Mouse (Mus musculus) MEL (cell line): ENCODE measurements around the gene Flot2. TPM values are rescaled to one million over a fixed set of nuclear protein-coding genes. Genes with fewer than 3 reads are reported as not detected.
A peak's percentile ranks its signal among the peaks of the same experiment; 100 is the strongest.

ENCODE experiments used
- DNase-seq: peaks from one replicate; pipeline ENCODE4 v3.0.0; 2011; ENCODE audit warnings: low read depth, low spot score
- H3K27ac ChIP-seq: 2 replicates; pipeline ENCODE4 v1.5.1; 2012; ENCODE audit warnings: low read depth, mild to moderate bottlenecking, control low read depth, low read length, moderate library complexity; ENCODE audit not compliant: control insufficient read depth
- H3K27me3 ChIP-seq, 2 experiments: fragments of 150-350 bp in 1 of 2; sonication (generic) in 1 of 2; 2 replicates each; pipeline ENCODE4 v1.6.1; 2012; ENCODE audit warnings: low read length in 2 of 2, mild to moderate bottlenecking in 2 of 2, improper control_type of control experiment in 1 of 2, moderate library complexity in 1 of 2; ENCODE audit not compliant: insufficient read depth in 2 of 2, control insufficient read depth in 1 of 2
- H3K36me3 ChIP-seq, 2 experiments: 2 replicates each; pipeline ENCODE4 v1.6.1; 2012 to 2014; ENCODE audit warnings: low read length in 2 of 2, improper control_type of control experiment in 1 of 2, inconsistent platforms in 1 of 2, mild to moderate bottlenecking in 1 of 2; ENCODE audit not compliant: insufficient read depth in 2 of 2, control insufficient read depth in 1 of 2
- H3K4me1 ChIP-seq, 2 experiments: fragments of 150-350 bp in 1 of 2; sonication (generic) in 1 of 2; 2 replicates each; pipeline ENCODE4 v1.6.1; 2012; ENCODE audit warnings: low read length in 2 of 2, improper control_type of control experiment in 1 of 2, mild to moderate bottlenecking in 1 of 2; ENCODE audit not compliant: insufficient read depth in 2 of 2, control insufficient read depth in 1 of 2
- H3K4me3 ChIP-seq, 2 experiments: fragments of 150-350 bp in 1 of 2; sonication (generic) in 1 of 2; 2 replicates each; pipeline ENCODE4 v1.5.1; 2012; ENCODE audit warnings: low read depth in 2 of 2, low read length in 2 of 2, mild to moderate bottlenecking in 2 of 2, moderate library complexity in 2 of 2, control low read depth in 1 of 2, improper control_type of control experiment in 1 of 2; ENCODE audit not compliant: control insufficient read depth in 1 of 2, insufficient read depth in 1 of 2
- H3K79me2 ChIP-seq: 2 replicates; pipeline ENCODE4 v1.6.1; 2012; ENCODE audit warnings: mild to moderate bottlenecking, low read length, moderate library complexity; ENCODE audit not compliant: control insufficient read depth, poor library complexity, insufficient read depth
- H3K9ac ChIP-seq: 2 replicates; pipeline ENCODE4 v1.6.1; 2012; ENCODE audit warnings: low read depth, mild to moderate bottlenecking, control low read depth, low read length, moderate library complexity; ENCODE audit not compliant: control insufficient read depth, poor library complexity, severe bottlenecking
- H3K9me3 ChIP-seq: fragments of 150-350 bp; sonication (generic); replicated peaks from 2 replicates; pipeline ENCODE4 v1.6.1; 2012; ENCODE audit warnings: mild to moderate bottlenecking, low read length, improper control_type of control experiment, moderate library complexity; ENCODE audit not compliant: insufficient read depth
- BHLHE40 ChIP-seq: IDR thresholded peaks from 2 replicates; pipeline ENCODE4 v1.6.1; 2012; ENCODE audit warnings: low read depth, mild to moderate bottlenecking, inconsistent platforms, low read length, improper control_type of control experiment, borderline replicate concordance
- CHD1 ChIP-seq: IDR thresholded peaks from 2 replicates; pipeline ENCODE4 v1.6.1; 2012; ENCODE audit warnings: low read depth, mild to moderate bottlenecking, inconsistent platforms, low read length, improper control_type of control experiment
- CHD2 ChIP-seq: IDR thresholded peaks from 2 replicates; pipeline ENCODE4 v1.6.1; 2011; ENCODE audit warnings: low read length, improper control_type of control experiment
- CTCF ChIP-seq, 3 experiments: IDR thresholded peaks in 2 of 3; conservative IDR thresholded peaks in 1 of 3; 2 replicates each; pipeline ENCODE4 v1.5.1; 2011 to 2012; ENCODE audit warnings: low read length in 3 of 3, low read depth in 2 of 3, mild to moderate bottlenecking in 2 of 3, improper control_type of control experiment in 1 of 3, inconsistent platforms in 1 of 3, mixed read lengths in 1 of 3, moderate library complexity in 1 of 3; ENCODE audit not compliant: control insufficient read depth in 1 of 3, insufficient read depth in 1 of 3, poor library complexity in 1 of 3, severe bottlenecking in 1 of 3
- E2F4 ChIP-seq: IDR thresholded peaks from 2 replicates; pipeline ENCODE4 v1.6.1; 2011; ENCODE audit warnings: low read depth, low read length, improper control_type of control experiment, borderline replicate concordance
- ELF1 ChIP-seq: IDR thresholded peaks from 2 replicates; pipeline ENCODE4 v1.6.1; 2014; ENCODE audit warnings: low read depth, mild to moderate bottlenecking, inconsistent platforms, low read length, improper control_type of control experiment, moderate library complexity
- EP300 ChIP-seq, 2 experiments: IDR thresholded peaks; 2 replicates each; pipeline ENCODE4 v1.6.1; 2011; ENCODE audit warnings: improper control_type of control experiment in 2 of 2, low read length in 2 of 2, low read depth in 1 of 2, mild to moderate bottlenecking in 1 of 2
- ETS1 ChIP-seq: IDR thresholded peaks from 2 replicates; pipeline ENCODE4 v1.6.1; 2012; ENCODE audit warnings: low read depth, mild to moderate bottlenecking, inconsistent platforms, low read length, improper control_type of control experiment, moderate library complexity
- GABPA ChIP-seq: IDR thresholded peaks from 2 replicates; pipeline ENCODE4 v1.6.1; 2012; ENCODE audit warnings: low read depth, mild to moderate bottlenecking, inconsistent platforms, low read length, improper control_type of control experiment, moderate library complexity
- GATA1 ChIP-seq: IDR thresholded peaks from 2 replicates; pipeline ENCODE4 v1.6.1; 2011; ENCODE audit warnings: low read depth, low read length, improper control_type of control experiment
- HCFC1 ChIP-seq: IDR thresholded peaks from 2 replicates; pipeline ENCODE4 v1.6.1; 2012; ENCODE audit warnings: low read depth, mild to moderate bottlenecking, inconsistent platforms, low read length, improper control_type of control experiment, moderate library complexity
- JUND ChIP-seq: IDR thresholded peaks from 2 replicates; pipeline ENCODE4 v1.6.1; 2011; ENCODE audit warnings: low read depth, mild to moderate bottlenecking, improper control_type of control experiment, low read length
- KAT2A ChIP-seq: conservative IDR thresholded peaks from 2 replicates; pipeline ENCODE4 v1.6.1; 2012; ENCODE audit warnings: low read depth, low read length, improper control_type of control experiment, inconsistent platforms
- MAFK ChIP-seq: IDR thresholded peaks from 2 replicates; pipeline ENCODE4 v1.6.1; 2011; ENCODE audit warnings: low read depth, mild to moderate bottlenecking, low read length, improper control_type of control experiment, borderline replicate concordance
- MAX ChIP-seq: IDR thresholded peaks from 2 replicates; pipeline ENCODE4 v1.6.1; 2011; ENCODE audit warnings: low read length, improper control_type of control experiment
- MAZ ChIP-seq: IDR thresholded peaks from 2 replicates; pipeline ENCODE4 v1.6.1; 2012; ENCODE audit warnings: low read depth, mild to moderate bottlenecking, inconsistent platforms, low read length, improper control_type of control experiment
- MEF2A ChIP-seq: IDR thresholded peaks from 2 replicates; pipeline ENCODE4 v1.6.1; 2014; ENCODE audit warnings: low read depth, mild to moderate bottlenecking, inconsistent platforms, low read length, improper control_type of control experiment; ENCODE audit not compliant: poor library complexity, insufficient replicate concordance, severe bottlenecking; ENCODE audit errors: extremely low read depth
- MXI1 ChIP-seq: IDR thresholded peaks from 2 replicates; pipeline ENCODE4 v1.6.1; 2011; ENCODE audit warnings: mild to moderate bottlenecking, low read depth, low read length, improper control_type of control experiment
- MYB ChIP-seq: IDR thresholded peaks from 2 replicates; pipeline ENCODE4 v1.6.1; 2011; ENCODE audit warnings: mild to moderate bottlenecking, low read depth, low read length, improper control_type of control experiment
- MYC ChIP-seq: IDR thresholded peaks from 2 replicates; pipeline ENCODE4 v1.6.1; 2011; ENCODE audit warnings: low read depth, mild to moderate bottlenecking, low read length, improper control_type of control experiment, moderate library complexity
- NELFE ChIP-seq: IDR thresholded peaks from 2 replicates; pipeline ENCODE4 v1.6.1; 2011; ENCODE audit warnings: low read depth, low read length, improper control_type of control experiment
- NRF1 ChIP-seq: IDR thresholded peaks from 2 replicates; pipeline ENCODE4 v1.6.1; 2014; ENCODE audit warnings: low read depth, mild to moderate bottlenecking, inconsistent platforms, low read length, improper control_type of control experiment, moderate library complexity; ENCODE audit not compliant: poor library complexity, insufficient read depth, severe bottlenecking
- POLR2AphosphoS2 ChIP-seq: IDR thresholded peaks from 2 replicates; pipeline ENCODE4 v1.6.1; 2011; ENCODE audit warnings: low read length, improper control_type of control experiment
- POLR2AphosphoS5 ChIP-seq: IDR thresholded peaks from 2 replicates; pipeline ENCODE4 v1.6.1; 2012; ENCODE audit warnings: low read depth, borderline replicate concordance, mild to moderate bottlenecking, inconsistent platforms, low read length, moderate library complexity, mixed read lengths
- RAD21 ChIP-seq: IDR thresholded peaks from 2 replicates; pipeline ENCODE4 v1.6.1; 2011; ENCODE audit warnings: mild to moderate bottlenecking, low read depth, low read length, improper control_type of control experiment
- RCOR1 ChIP-seq: IDR thresholded peaks from 2 replicates; pipeline ENCODE4 v1.6.1; 2012; ENCODE audit warnings: low read depth, mild to moderate bottlenecking, inconsistent platforms, low read length, improper control_type of control experiment
- SIN3A ChIP-seq: IDR thresholded peaks from 2 replicates; pipeline ENCODE4 v1.6.1; 2012; ENCODE audit warnings: low read length, improper control_type of control experiment, inconsistent platforms
- SMC3 ChIP-seq: IDR thresholded peaks from 2 replicates; pipeline ENCODE4 v1.6.1; 2011; ENCODE audit warnings: low read depth, low read length, improper control_type of control experiment
- TAL1 ChIP-seq: IDR thresholded peaks from 2 replicates; pipeline ENCODE4 v1.6.1; 2012; ENCODE audit warnings: mild to moderate bottlenecking, inconsistent platforms, low read length, moderate library complexity, mixed read lengths
- TBP ChIP-seq: IDR thresholded peaks from 2 replicates; pipeline ENCODE4 v1.8.0; 2011; ENCODE audit warnings: low read depth, low read length, improper control_type of control experiment
- USF1 ChIP-seq: IDR thresholded peaks from 2 replicates; pipeline ENCODE4 v1.6.1; 2014; ENCODE audit warnings: low read depth, mild to moderate bottlenecking, inconsistent platforms, low read length, improper control_type of control experiment, moderate library complexity
- USF2 ChIP-seq, 2 experiments: IDR thresholded peaks; 2 replicates each; pipeline ENCODE4 v1.6.1; 2011 to 2012; ENCODE audit warnings: improper control_type of control experiment in 2 of 2, low read length in 2 of 2, borderline replicate concordance in 1 of 2, inconsistent platforms in 1 of 2, low read depth in 1 of 2, mild to moderate bottlenecking in 1 of 2; ENCODE audit not compliant: insufficient read depth in 1 of 2
- ZC3H11A ChIP-seq: IDR thresholded peaks from 2 replicates; pipeline ENCODE4 v1.6.1; 2012; ENCODE audit warnings: low read depth, mild to moderate bottlenecking, inconsistent platforms, low read length, improper control_type of control experiment
- ZKSCAN1 ChIP-seq: IDR thresholded peaks from 2 replicates; pipeline ENCODE4 v1.6.1; 2012; ENCODE audit warnings: low read depth, mild to moderate bottlenecking, inconsistent platforms, low read length, improper control_type of control experiment, moderate library complexity
- ZMIZ1 ChIP-seq: IDR thresholded peaks from 2 replicates; pipeline ENCODE4 v1.6.1; 2012; ENCODE audit warnings: low read depth, mild to moderate bottlenecking, inconsistent platforms, low read length, improper control_type of control experiment, moderate library complexity
- ZNF384 ChIP-seq: IDR thresholded peaks from 2 replicates; pipeline ENCODE4 v1.6.1; 2012; ENCODE audit warnings: low read depth, mild to moderate bottlenecking, inconsistent platforms, low read length, improper control_type of control experiment
- polyA plus RNA-seq, 2 experiments: library from polyadenylated mRNA; stranded (reverse) in 1 of 2; unstranded in 1 of 2; fragments of >175 nt in 1 of 2; fragments of >200 nt in 1 of 2; gene quantifications; 2 replicates each; pipeline versions ENCODE4 v1.2.1 to v1.2.4; 2012; ENCODE audit warnings: low replicate concordance in 2 of 2, low read depth in 1 of 2; ENCODE audit not compliant: insufficient read length in 2 of 2, insufficient read depth in 1 of 2, missing spikeins in 1 of 2
- total RNA-seq: library from RNA; depleted of rRNA; stranded (reverse); fragments of 300-350 nt; gene quantifications from 2 replicates; pipeline ENCODE4 v1.2.3, GENCODE M21; 2012

The Flot2 gene
- total and polyA plus RNA-seq, 3 experiments: 0.08 to 0.15 TPM; not detected in 1

DNA sequence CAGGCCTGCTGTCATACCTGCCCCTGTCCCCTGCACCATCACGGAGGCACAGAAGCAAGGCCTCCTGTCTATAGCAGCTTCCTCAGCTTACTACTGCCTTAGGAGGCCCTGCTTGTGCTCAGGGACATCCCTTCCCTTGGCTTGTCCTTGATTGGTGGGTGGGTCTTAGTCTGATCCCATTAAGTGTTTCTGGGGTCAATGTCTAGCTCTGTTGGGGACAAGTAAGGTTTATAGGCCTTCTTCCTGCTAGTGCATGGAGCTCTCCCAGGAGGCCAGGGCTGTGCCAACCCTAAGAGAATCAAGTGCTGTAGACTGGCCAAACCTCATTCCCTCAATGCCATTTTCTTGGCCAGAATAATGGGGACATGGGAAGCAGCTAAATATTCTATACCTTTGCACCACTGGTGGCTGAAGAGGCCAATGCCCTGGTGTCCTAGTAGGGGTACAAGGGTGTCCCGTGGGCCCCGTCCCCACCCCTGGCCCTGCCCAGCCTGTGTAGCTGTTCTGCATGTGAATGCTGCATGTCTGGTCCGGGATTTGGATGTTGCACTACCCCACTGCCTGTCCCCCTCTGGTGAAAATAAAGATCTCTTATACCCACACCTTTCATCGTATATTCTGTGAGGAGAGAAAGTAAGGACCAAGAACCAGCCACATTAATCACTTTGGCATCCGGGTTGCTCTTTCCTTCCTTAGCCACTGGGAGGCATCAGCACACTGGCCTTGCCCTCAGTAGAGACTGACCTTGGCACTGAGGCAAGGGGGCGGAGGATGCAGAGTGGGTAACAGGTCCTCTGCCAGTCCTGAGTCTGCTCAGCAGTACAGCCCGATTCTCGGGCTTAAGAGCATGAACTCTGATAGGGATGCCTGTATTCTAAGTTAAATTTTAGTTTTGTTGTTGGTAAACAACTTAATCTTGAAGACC is 22.4 kb downstream of the Flot2 start:
- H3K9ac ChIP-seq: no peak overlapping the region
- peaks cover 0 to 2% of the 10 kb centered on the region in 2 experiments; a peak in 2 of 4 replicates for H3K4me1 ChIP-seq
- TF ChIP-seq MAX (no peak), MYB (no peak), CHD2 (no peak), MYC (no peak), NRF1 (0 out of 2 replicates have a peak, but pooled peaks have one; percentile 27), USF2 (IDR thresholded peaks at IDR 0.05; ENCODE audit: borderline replicate concordance in 1 of 2, insufficient read depth in 1 of 2, low read depth in 1 of 2, low read length in 2 of 2) (no peak), MAZ (peak; percentile 79), GATA1 (no peak), MXI1 (no peak; the same call in 1 of the 2 replicates), CHD1 (no peak), E2F4 (no peak), GABPA (no peak), USF1 (no peak), EP300 (IDR thresholded peaks at IDR 0.05; ENCODE audit: low read depth in 1 of 2, low read length in 2 of 2) (no peak), RCOR1 (no peak), ETS1 (no peak), SIN3A (peak; percentile 86), NELFE (no peak), ZNF384 (peak; percentile 81), JUND (no peak), MEF2A (no peak), HCFC1 (no peak), POLR2AphosphoS5 (no peak), KAT2A (no peak), TBP (no peak), POLR2AphosphoS2 (no peak), BHLHE40 (no peak), RAD21 (no peak; the same call in none of the 2 replicates), ZKSCAN1 (no peak), SMC3 (peak; percentile 100), MAFK (no peak), TAL1 (no peak), ZC3H11A (peak; percentile 100), ZMIZ1 (no peak), ELF1 (peak; percentile 72), CTCF (IDR thresholded peaks at IDR 0.05 in 2 of 3, conservative IDR thresholded peaks at IDR 0.05 in 1 of 3; ENCODE audit: control insufficient read depth in 1 of 3, insufficient read depth in 1 of 3, low read depth in 2 of 3, low read length in 3 of 3, poor library complexity in 1 of 3, severe bottlenecking in 1 of 3) (peak; percentile 89 to 100 (median 97); a peak in 5 of 6 replicates)

More for the DNA sequence above, 22.4 kb downstream of the Flot2 start:
- Histone ChIP-seq H3K36me3 (peaks cover 0 to 2% of the 10 kb centered on the region in 2 experiments; a peak in 2 of 4 replicates), H3K27me3 (no peaks in the 10 kb centered on the region), H3K4me3 (no peak overlapping the region), H3K79me2 (no peaks in the 10 kb centered on the region), H3K27ac (no peak overlapping the region), H3K9me3 (no peaks in the 10 kb centered on the region)
- DNase-seq: peak; percentile 87
